ENCODE assay signal across 9 mouse cellular contexts in the genomic region with DNA sequence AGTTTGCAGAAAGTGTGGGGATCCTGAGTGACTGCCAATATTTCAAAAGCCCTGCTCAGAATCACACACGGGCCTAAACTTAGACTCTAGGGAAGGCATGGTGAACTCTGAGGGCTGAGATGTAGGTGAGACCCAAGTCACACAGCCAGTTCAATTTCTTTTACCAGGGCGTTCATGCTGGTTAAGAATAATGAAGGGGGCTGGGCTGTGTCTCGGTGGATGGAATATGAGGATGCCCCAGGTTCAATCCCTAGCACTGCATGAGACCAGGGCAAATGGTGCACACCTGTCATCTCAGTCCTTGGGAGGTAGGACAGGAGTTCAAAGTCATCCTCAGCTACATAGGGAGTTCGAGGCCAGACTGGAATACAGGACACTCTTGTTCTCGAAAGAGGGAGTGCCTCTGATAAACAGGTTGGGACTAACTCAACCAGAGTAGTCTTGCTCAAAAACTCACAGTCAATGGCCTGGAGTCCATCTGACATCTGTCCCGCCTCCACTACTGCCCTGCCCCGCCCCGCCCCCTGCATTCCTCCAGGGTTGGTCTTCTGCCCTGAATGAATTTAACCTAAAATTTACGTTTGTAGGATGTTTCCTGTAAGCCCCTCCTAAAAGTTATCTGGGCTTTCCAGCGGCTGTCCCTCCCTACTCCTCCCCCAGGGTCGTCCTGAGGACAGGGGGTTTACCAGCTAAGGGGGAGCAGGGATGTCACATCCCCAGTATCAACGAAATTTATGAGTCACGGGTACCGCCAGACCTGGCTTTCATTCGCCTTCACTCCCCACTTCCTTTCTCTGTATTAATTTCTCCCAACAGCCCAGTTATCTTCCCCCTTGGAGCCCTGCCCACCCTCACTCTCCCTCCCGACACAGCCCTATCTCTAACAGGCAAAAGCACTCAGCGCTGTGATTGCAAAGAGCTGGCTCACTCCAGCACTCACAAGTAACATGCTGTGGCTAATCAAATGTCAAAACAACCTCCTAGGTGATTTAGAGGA. TPM values are rescaled to one million over a fixed set of nuclear protein-coding genes. Genes with fewer than 3 reads are reported as not detected.
DNase-seq lines count a peak whose midpoint lies in the region; ATAC-seq and TF ChIP-seq lines count a peak whose summit lies in the region.
"Had no signal": no experiment of that assay in that cellular context is flagged by ENCODE, and none has a peak within 500 bp of the region (broad histone marks: within the 10 kb centered on the region; RNA-seq: fewer than 3 reads in every experiment).

No protein-coding gene starts in this region.

- no peak overlapping the region for H3K9ac ChIP-seq in heart, embryonic 14.5 days (ENCODE audit: low read length)
- H3K9ac ChIP-seq in liver, postnatal 0 days (replicated peaks) = no peak overlapping the region
- H3K9ac ChIP-seq: liver, embryonic 14.5 days had no signal

- WGBS in heart, embryonic 14.5 days = 11% methylated on average over 17 of the region's 17 CpGs
- 27% methylated on average over 17 of the region's 17 CpGs for WGBS in liver, postnatal 0 days (ENCODE audit: insufficient replicate concordance)

- no peak overlapping the region for H3K4me3 ChIP-seq in heart, embryonic 14.5 days (ENCODE audit: control insufficient read depth in 1 of 2, insufficient read depth in 1 of 2, low read depth in 1 of 2, low read length in 2 of 2)
- no peak overlapping the region for H3K4me3 ChIP-seq in liver, postnatal 0 days (ENCODE audit: low read depth, low read length)

- H3K9me3 ChIP-seq in heart, embryonic 14.5 days (ENCODE audit: control insufficient read depth, low read length) = no peaks in the 10 kb centered on the region
- no peaks in the 10 kb centered on the region for H3K9me3 ChIP-seq in liver, postnatal 0 days (ENCODE audit: low read length)

- TF ChIP-seq CTCF in liver, postnatal 0 days (IDR thresholded peaks at IDR 0.05; ENCODE audit: low read depth) = no peak

- H3K36me3 ChIP-seq in heart, embryonic 14.5 days (ENCODE audit: control insufficient read depth, insufficient read depth, low read length) = no peaks in the 10 kb centered on the region
- H3K36me3 ChIP-seq in liver, postnatal 0 days (replicated peaks; ENCODE audit: insufficient read depth, low read length) = no peaks in the 10 kb centered on the region

- H3K4me1 ChIP-seq in heart, embryonic 14.5 days (ENCODE audit: control insufficient read depth in 2 of 2, insufficient read depth in 2 of 2, low read length in 2 of 2) = peaks cover 21 to 30% of the 10 kb centered on the region in 2 experiments
- H3K4me1 ChIP-seq in liver, postnatal 0 days (ENCODE audit: insufficient read depth) = peaks cover 32% of the 10 kb centered on the region

- no peak for TF ChIP-seq EP300 in liver, postnatal 0 days (IDR thresholded peaks at IDR 0.05; ENCODE audit: low read depth)

- H3K4me2 ChIP-seq in heart, embryonic 14.5 days (ENCODE audit: low read length) = peak overlapping the region; percentile 39
- H3K4me2 ChIP-seq in liver, postnatal 0 days (ENCODE audit: low read depth, low read length) = no peak overlapping the region

- peaks cover 92% of the 10 kb centered on the region for H3K27me3 ChIP-seq in heart, embryonic 14.5 days (ENCODE audit: control insufficient read depth, insufficient read depth, low read length)
- H3K27me3 ChIP-seq in liver, postnatal 0 days (ENCODE audit: insufficient read depth, low read length) = peaks cover 4% of the 10 kb centered on the region

- ATAC-seq in heart, embryonic 14.5 days (ENCODE audit: insufficient number of reproducible peaks, insufficient read depth, low FRiP score, low read depth) = peak; percentile 89
- ATAC-seq in liver, postnatal 0 days = peak; percentile 44

- H3K27ac ChIP-seq in heart, embryonic 14.5 days (replicated peaks in 1 of 2; ENCODE audit: control insufficient read depth in 1 of 2, insufficient read depth in 1 of 2, low read depth in 2 of 2, low read length in 2 of 2) = no peak overlapping the region
- no peak overlapping the region for H3K27ac ChIP-seq in liver, postnatal 0 days (ENCODE audit: low read depth)
- H3K27ac ChIP-seq: liver, embryonic 14.5 days had no signal

- peak; percentile 85 for DNase-seq in urinary bladder, postnatal 14 days (ENCODE audit: low spot score)
- no peak for DNase-seq in urinary bladder, postnatal 10 days (ENCODE audit: low spot score)
- DNase-seq in liver, postnatal 0 days = peak; percentile 48
- peak; percentile 48 to 85 for DNase-seq in urinary bladder, postnatal 36 days (ENCODE audit: low spot score in 2 of 2)
- DNase-seq in left cerebral cortex, adult 11 months (ENCODE audit: low spot score) = no peak
- no peak for DNase-seq in thymus, postnatal 10 days (ENCODE audit: low spot score in 2 of 2)
- DNase-seq in thymus, postnatal 14 days = no peak

RNA-seq across cellular contexts. Expression of a gene that starts 35.3 kb away (rescaled TPM):
- polyA plus RNA-seq in heart, embryonic 14.5 days (2014; fragmentation: Nextera tagmentation; extraction: Ambion mirVana) = 5.2 and 6.4 TPM in 2 replicates
- polyA plus RNA-seq in liver, postnatal 0 days (2015; fragmentation: Nextera tagmentation; extraction: Ambion mirVana) = 3.2 and 3.6 TPM in 2 replicates

Comparison
In these comparisons a context has a peak if more than half of its experiments do, and no peak if none do; other contexts are left out.
1. DNase-seq: peak in urinary bladder, postnatal 14 days (single experiment), liver, postnatal 0 days (single experiment) and urinary bladder, postnatal 36 days (2 of 2); none in urinary bladder, postnatal 10 days (single experiment), left cerebral cortex, adult 11 months (single experiment), thymus, postnatal 10 days (0 of 2) and thymus, postnatal 14 days (single experiment).